22 mouse cellular contexts compared by ENCODE assay signal in genomic region chr9:91588756-91589155, GRCm38 (mm10).
DNase-seq lines count a peak whose midpoint lies in the region; ATAC-seq and TF ChIP-seq lines count a peak whose summit lies in the region.
"Had no signal": no experiment of that assay in that cellular context is flagged by ENCODE, and none has a peak within 500 bp of the region (broad histone marks: within the 10 kb centered on the region; RNA-seq: fewer than 3 reads in every experiment).

No protein-coding gene starts in this region.

- no peak overlapping the region for H3K4me2 ChIP-seq in midbrain, embryonic 15.5 days
- H3K4me2 ChIP-seq: embryonic facial prominence, embryonic 15.5 days; forebrain, embryonic 15.5 days; hindbrain, embryonic 12.5 days had no signal

- TF ChIP-seq POLR2A in cerebellum, adult 2 months (IDR thresholded peaks at IDR 0.05; ENCODE audit: borderline replicate concordance, insufficient read depth, low read length): no peak

- TF ChIP-seq CTCF in cerebellum, adult 2 months (IDR thresholded peaks at IDR 0.05; ENCODE audit: borderline replicate concordance, insufficient read depth, low read depth, low read length): no peak

- H3K9me3 ChIP-seq in midbrain, embryonic 15.5 days: no peaks in the 10 kb centered on the region
- H3K9me3 ChIP-seq: embryonic facial prominence, embryonic 15.5 days; forebrain, embryonic 15.5 days; heart, embryonic 10.5 days; hindbrain, embryonic 12.5 days had no signal

- DNase-seq in cerebellum, adult 2 months: peak; percentile 46 to 81
- DNase-seq in cerebellum, postnatal 4 days (ENCODE audit: low spot score in 2 of 2): no peak
- peak; percentile 71 for DNase-seq in brain, adult 2 months (ENCODE audit: low read depth, low spot score)
- DNase-seq in cerebellum, adult 9-11 months: peak; percentile 30
- DNase-seq in cerebellum, postnatal 36 days: peak; percentile 38 to 56
- DNase-seq in urinary bladder, postnatal 25 days (ENCODE audit: low spot score): no peak
- DNase-seq: adrenal gland, adult 2 months; adrenal gland, postnatal 25 days; embryo, embryonic 11 days; heart, adult 18-20 months; heart, postnatal 10 days; heart, postnatal 4 days had no signal

- H3K27me3 ChIP-seq in cerebellum, adult 2 months (ENCODE audit: control insufficient read depth, insufficient read depth, low read length): no peaks in the 10 kb centered on the region
- H3K27me3 ChIP-seq in midbrain, embryonic 15.5 days (replicated peaks): no peaks in the 10 kb centered on the region
- H3K27me3 ChIP-seq: CH12.LX; embryonic facial prominence, embryonic 15.5 days; forebrain, embryonic 15.5 days; hindbrain, embryonic 12.5 days had no signal

- 31% methylated on average over 6 of the region's 6 CpGs for WGBS in cerebellum, adult 2 months
- 61% methylated on average over 6 of the region's 6 CpGs for WGBS in midbrain, embryonic 15.5 days

- H3K36me3 ChIP-seq in midbrain, embryonic 15.5 days (replicated peaks): no peaks in the 10 kb centered on the region
- H3K36me3 ChIP-seq: embryonic facial prominence, embryonic 15.5 days; forebrain, embryonic 15.5 days; heart, embryonic 10.5 days; hindbrain, embryonic 12.5 days had no signal

- no peak overlapping the region for H3K27ac ChIP-seq in cerebellum, adult 2 months (ENCODE audit: insufficient read depth, low read length)
- H3K27ac ChIP-seq in midbrain, embryonic 15.5 days: no peak overlapping the region
- H3K27ac ChIP-seq: embryonic facial prominence, embryonic 15.5 days; forebrain, embryonic 15.5 days; heart, embryonic 10.5 days; hindbrain, embryonic 12.5 days had no signal

- H3K4me1 ChIP-seq in cerebellum, adult 2 months (ENCODE audit: control insufficient read depth, insufficient read depth, low read length): no peaks in the 10 kb centered on the region; the same call in 1 of the 2 replicates
- no peaks in the 10 kb centered on the region for H3K4me1 ChIP-seq in midbrain, embryonic 15.5 days
- H3K4me1 ChIP-seq: embryonic facial prominence, embryonic 15.5 days; heart, embryonic 10.5 days; hindbrain, embryonic 12.5 days had no signal

- H3K9ac ChIP-seq in midbrain, embryonic 15.5 days: no peak overlapping the region
- H3K9ac ChIP-seq: embryonic facial prominence, embryonic 15.5 days; forebrain, embryonic 15.5 days; hindbrain, embryonic 12.5 days had no signal

- no peak for ATAC-seq in midbrain, embryonic 15.5 days (replicated peaks)
- ATAC-seq: forebrain, embryonic 15.5 days; hindbrain, embryonic 16.5 days; inflammation-experienced regulatory T-cells, adult 6 months; intestine, postnatal 0 days had no signal

- no peak overlapping the region for H3K4me3 ChIP-seq in cerebellum, adult 2 months (replicated peaks; ENCODE audit: insufficient read depth, low read depth, low read length)
- H3K4me3 ChIP-seq in midbrain, embryonic 15.5 days: no peak overlapping the region
- H3K4me3 ChIP-seq: embryonic facial prominence, embryonic 15.5 days; erythroblast, embryonic 14.5 days; forebrain, embryonic 15.5 days; heart, embryonic 10.5 days; hindbrain, embryonic 12.5 days had no signal

Comparison
In these comparisons a context has a peak if more than half of its experiments do, and no peak if none do; other contexts are left out.
1. DNase-seq: peak in cerebellum, adult 2 months (2 of 2), brain, adult 2 months (single experiment), cerebellum, adult 9-11 months (single experiment) and cerebellum, postnatal 36 days (2 of 2); none in cerebellum, postnatal 4 days (0 of 2) and urinary bladder, postnatal 25 days (single experiment).